Mouse (Mus musculus): ENCODE data around the gene Akr1b3.
"Not testable (repeated sequence)": the region's sequence is repeated elsewhere in the genome, so short reads cannot be mapped to it uniquely, and the experiment has no call there.

Gene Akr1b3

GRCm38 (mm10) chr6:34316854-34317771 lies at the start of gene Akr1b3:
Akr1b3 (minus strand) TSS chr6:34317478.
- peak; percentile 81 to 82 for DNase-seq

GRCm38 (mm10) chr6:34364217-34365136 lies 47.2 kb upstream of the Akr1b3 start:
- no peak for DNase-seq

GRCm38 (mm10) chr6:34355841-34356240 lies 38.6 kb upstream of the Akr1b3 start:
- no peak for DNase-seq

- DNase-seq = no peak
Observed at GRCm38 (mm10) chr6:34355349-34355747, 38.1 kb upstream of the Akr1b3 start.

GRCm38 (mm10) chr6:34354354-34355348 lies 37.4 kb upstream of the Akr1b3 start:
- DNase-seq = no peak

- no peak for DNase-seq
Observed at GRCm38 (mm10) chr6:34353658-34354353, 36.5 kb upstream of the Akr1b3 start, which contains the start of gene Akr1b8. Akr1b8 (plus strand) TSS chr6:34354119.

- DNase-seq = no peak
Observed at GRCm38 (mm10) chr6:34352401-34352800, 35.1 kb upstream of the Akr1b3 start.

- DNase-seq = not testable (repeated sequence)
Observed at GRCm38 (mm10) chr6:34351481-34351880, 34.2 kb upstream of the Akr1b3 start.

GRCm38 (mm10) chr6:34350037-34350699 lies 32.9 kb upstream of the Akr1b3 start:
- no peak for DNase-seq

- DNase-seq = peak; percentile 75 to 77
Observed at GRCm38 (mm10) chr6:34346096-34346898, 29.0 kb upstream of the Akr1b3 start.

- DNase-seq = no peak
Observed at GRCm38 (mm10) chr6:34344935-34345334, 27.7 kb upstream of the Akr1b3 start.

- no peak for DNase-seq
Observed at GRCm38 (mm10) chr6:34344135-34344850, 27.0 kb upstream of the Akr1b3 start.

- no peak for DNase-seq
Observed at GRCm38 (mm10) chr6:34343426-34343825, 26.1 kb upstream of the Akr1b3 start.

- DNase-seq = no peak
Observed at GRCm38 (mm10) chr6:34342476-34342875, 25.2 kb upstream of the Akr1b3 start.

GRCm38 (mm10) chr6:34341991-34342390 lies 24.7 kb upstream of the Akr1b3 start:
- no peak for DNase-seq

GRCm38 (mm10) chr6:34337799-34338198 lies 20.5 kb upstream of the Akr1b3 start:
- DNase-seq = no peak

- no peak for DNase-seq
Observed at GRCm38 (mm10) chr6:34334673-34335072, 17.4 kb upstream of the Akr1b3 start.

GRCm38 (mm10) chr6:34331804-34332203 lies 14.5 kb upstream of the Akr1b3 start:
- DNase-seq = not testable (repeated sequence)

GRCm38 (mm10) chr6:34331379-34331778 lies 14.1 kb upstream of the Akr1b3 start:
- DNase-seq = no peak
